Mouse (Mus musculus) splenic B cell, adult 2 months (primary cell): ENCODE results near the gene Acot7.

Experiments used
- DNase-seq: peaks from one replicate; pipeline ENCODE4 v3.0.0-alpha.2; 2011; ENCODE audit warnings: low read depth, low spot score
- H3K27me3 ChIP-seq: 2 replicates; pipeline ENCODE4 v1.6.1; 2012; ENCODE audit warnings: mild to moderate bottlenecking, low read length, moderate library complexity, mixed read lengths; ENCODE audit not compliant: control insufficient read depth, poor library complexity, insufficient read depth, severe bottlenecking
- H3K36me3 ChIP-seq: 2 replicates; pipeline ENCODE4 v1.6.1; 2012; ENCODE audit warnings: mild to moderate bottlenecking, low read length, moderate library complexity, mixed read lengths; ENCODE audit not compliant: control insufficient read depth, poor library complexity, insufficient read depth, severe bottlenecking

Gene Acot7

DNA sequence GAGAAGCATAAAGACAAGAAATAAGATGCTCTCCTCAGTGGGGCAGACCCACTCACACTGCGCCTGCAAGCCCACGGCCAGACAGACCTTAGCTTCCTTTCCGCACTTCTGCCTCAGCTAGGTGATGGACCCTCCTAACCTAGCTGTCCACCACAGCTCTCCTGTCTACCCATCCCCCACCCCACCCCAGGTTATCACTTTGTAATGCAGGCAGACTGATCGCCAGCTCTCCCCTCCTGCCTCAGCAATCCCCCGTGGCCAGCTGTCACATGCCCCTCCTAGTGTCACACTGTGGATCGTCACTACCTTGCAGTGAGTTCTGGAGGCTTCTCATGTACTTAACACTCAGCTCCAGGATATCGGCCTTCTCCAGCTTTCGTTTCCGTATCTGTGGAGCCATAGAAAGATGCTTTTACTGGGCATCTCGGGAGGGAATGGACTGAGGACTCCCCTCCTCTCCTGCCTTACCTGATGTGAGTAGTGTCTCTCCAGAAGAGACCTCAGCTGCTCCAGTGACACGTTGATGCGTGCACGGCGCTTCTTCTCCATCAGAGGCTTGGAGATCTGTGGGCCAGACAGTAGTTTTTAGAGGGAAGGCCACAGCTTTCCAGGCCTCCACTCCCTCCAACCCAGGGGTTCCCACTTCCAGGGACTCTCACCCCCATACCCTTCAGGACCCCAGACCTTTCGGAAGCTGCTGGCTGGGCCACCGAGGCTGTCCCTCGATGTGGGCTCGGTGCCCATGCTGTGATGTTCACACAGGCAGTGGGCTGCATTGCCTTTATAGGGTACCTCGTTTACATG lies 109.6 kb downstream of the Acot7 start:
- no peak for DNase-seq
- H3K27me3 ChIP-seq: no peaks in the 10 kb centered on the region
- H3K36me3 ChIP-seq: no peaks in the 10 kb centered on the region

DNA sequence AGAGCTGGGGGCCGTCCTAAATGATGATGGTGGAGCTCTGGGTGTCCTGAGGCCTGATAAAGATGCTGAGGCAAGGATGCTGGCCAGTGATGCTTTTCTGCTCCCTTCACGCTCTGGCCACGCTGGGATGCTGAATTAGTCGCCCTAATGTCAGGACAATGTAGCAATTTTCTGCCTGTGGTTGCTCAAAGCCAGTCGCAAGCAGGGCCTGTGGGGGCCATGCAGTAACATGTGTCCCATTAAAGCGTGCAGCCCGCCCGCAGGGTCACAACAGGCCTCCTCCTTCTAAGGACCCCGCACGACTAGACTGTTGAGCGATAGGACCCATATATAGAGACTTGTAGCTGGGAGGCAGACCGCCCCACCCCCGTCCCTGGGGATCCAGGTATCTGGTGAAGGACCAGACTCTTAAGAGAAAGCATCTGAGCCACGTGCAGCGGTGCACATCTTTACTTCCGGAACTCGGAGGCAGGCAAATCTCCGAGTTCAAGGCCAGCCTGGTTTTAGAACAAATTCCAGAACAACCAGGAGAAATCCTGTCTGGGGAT lies 110.5 kb downstream of the Acot7 start:
- Histone ChIP-seq H3K27me3 (no peaks in the 10 kb centered on the region), H3K36me3 (no peaks in the 10 kb centered on the region)
- DNase-seq: no peak

DNA sequence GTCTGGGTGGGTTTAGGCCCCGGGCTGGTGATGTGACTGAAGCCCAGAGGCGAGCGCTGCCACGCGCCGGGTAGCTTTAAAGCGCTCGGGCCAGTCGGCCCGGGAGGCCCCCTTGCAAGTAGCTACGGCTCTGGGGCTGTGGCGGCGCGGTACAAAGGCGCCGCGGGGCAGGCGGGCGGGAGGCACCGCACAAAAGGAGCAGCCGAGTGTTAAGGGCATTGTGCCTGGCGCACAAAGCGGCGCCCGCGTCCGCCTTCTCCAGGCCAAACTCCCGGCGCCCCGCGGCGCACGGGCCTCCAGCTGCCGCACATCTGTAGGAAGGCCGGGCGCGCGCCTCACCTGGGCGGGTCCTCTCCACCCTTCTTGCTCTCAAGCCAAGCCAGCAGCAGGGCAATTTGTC lies 112.5 kb downstream of the Acot7 start:
- no peak for DNase-seq
- Histone ChIP-seq H3K27me3 (no peaks in the 10 kb centered on the region), H3K36me3 (no peaks in the 10 kb centered on the region)

DNA sequence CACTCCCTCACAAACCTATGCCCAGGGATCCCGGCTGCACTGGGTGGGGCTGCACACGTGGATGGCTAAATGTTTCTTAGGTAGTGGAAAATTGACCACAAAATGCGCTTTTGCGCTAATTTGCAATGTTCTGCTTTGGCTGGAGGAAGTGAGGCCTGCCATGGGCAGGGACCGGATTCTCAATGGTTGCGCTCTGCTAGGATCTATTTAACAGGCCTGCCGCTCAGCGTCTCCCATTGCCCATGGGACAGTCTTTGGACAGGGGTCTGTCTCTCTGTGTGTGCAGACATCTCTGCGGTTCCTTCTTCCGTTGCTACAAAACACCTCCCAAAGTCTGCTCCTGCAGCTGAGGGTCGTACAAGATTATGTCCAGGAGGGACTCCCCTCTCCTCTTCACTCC lies 113.1 kb downstream of the Acot7 start:
- peak; percentile 41 for DNase-seq

DNA sequence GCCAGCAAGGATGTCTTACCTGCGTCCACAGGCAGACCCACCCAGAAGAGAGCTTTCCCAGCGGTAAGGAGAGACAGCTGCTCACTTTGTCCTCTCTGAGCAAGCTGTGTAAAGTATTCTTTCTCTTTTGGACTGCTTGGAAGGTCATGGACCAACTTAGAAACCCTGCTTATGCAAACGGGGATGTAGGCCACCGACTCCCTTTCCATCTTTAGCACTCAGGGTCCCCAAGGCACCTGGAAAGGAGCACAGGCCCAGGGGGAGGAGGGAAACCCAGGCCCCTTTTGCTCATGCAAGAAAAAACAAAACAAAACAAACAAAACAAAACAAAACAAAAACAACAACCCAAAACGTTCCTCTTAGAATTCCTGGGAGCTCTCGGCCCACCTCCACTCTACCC lies 113.6 kb downstream of the Acot7 start, which contains the start of gene Hes3:
Hes3 (minus strand) TSS at position 101 of the 400 bp plus-strand sequence.
- H3K36me3 ChIP-seq: no peaks in the 10 kb centered on the region
- no peaks in the 10 kb centered on the region for H3K27me3 ChIP-seq
- DNase-seq: no peak

More for the DNA sequence above, 113.1 kb downstream of the Acot7 start:
- no peaks in the 10 kb centered on the region for H3K27me3 ChIP-seq
- no peaks in the 10 kb centered on the region for H3K36me3 ChIP-seq

GRCm38 (mm10) chr4:152292102-152292765 lies 114.3 kb downstream of the Acot7 start:
- Histone ChIP-seq H3K36me3 (no peaks in the 10 kb centered on the region), H3K27me3 (no peaks in the 10 kb centered on the region)
- no peak for DNase-seq

- H3K36me3 ChIP-seq: no peaks in the 10 kb centered on the region
- no peaks in the 10 kb centered on the region for H3K27me3 ChIP-seq
- DNase-seq: no peak
Observed at GRCm38 (mm10) chr4:152294188-152294929, 116.4 kb downstream of the Acot7 start.

- H3K36me3 ChIP-seq: no peaks in the 10 kb centered on the region; the same call in 1 of the 2 replicates
- no peaks in the 10 kb centered on the region for H3K27me3 ChIP-seq
- DNase-seq: no peak
Observed at GRCm38 (mm10) chr4:152295916-152296315, 118.0 kb downstream of the Acot7 start.

GRCm38 (mm10) chr4:152296371-152296770 lies 118.4 kb downstream of the Acot7 start:
- H3K36me3 ChIP-seq: no peaks in the 10 kb centered on the region; the same call in 1 of the 2 replicates
- no peaks in the 10 kb centered on the region for H3K27me3 ChIP-seq
- DNase-seq: no peak

DNA sequence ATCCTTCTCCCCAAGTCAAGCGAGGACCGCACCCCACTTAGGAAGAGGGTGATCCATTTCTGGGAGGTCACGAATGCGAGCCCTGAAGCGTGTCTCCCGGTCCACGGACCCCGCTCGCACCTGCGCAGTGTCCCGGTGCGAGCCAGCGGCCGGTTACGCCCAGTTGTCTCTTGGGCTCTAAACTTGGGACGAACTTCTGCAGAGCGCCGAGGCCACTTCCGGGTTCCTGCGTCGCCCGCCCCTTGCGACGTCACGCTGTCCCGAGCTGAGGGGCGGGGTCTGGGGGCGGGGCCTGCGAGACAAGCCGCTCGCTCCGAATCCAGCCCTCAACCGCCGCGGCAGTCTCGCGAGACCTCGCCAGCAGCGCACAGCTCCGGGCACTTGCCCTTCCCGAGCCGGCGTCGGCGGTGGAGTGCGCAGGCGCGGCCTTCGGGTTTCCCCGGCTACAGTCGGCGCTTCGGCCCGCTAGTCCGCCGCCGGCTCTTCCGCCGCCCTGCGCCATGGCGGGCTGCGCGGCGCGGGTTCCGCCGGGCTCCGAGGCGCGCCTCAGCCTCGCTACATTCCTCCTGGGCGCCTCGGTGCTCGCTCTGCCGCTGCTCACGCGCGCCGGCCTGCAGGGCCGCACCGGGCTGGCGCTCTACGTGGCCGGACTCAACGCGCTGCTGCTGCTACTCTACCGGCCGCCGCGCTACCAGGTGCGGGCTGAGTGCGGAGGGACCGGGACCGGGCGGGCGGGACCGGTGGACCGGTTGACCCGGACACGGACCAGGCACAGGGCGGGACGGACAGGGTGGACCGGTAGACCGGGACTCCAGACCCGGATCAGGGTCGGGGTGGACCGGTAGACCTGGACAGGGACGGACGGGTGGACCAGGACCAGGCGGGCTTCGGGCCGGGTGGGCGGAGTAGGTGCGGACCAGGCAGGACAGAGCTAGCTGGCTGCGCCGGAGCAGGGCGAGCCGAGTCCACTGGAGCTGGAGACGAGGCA lies 119.2 kb downstream of the Acot7 start, which contains the start of gene Icmt:
Icmt (plus strand) TSS at position 354 of the 988 bp plus-strand sequence.
- Histone ChIP-seq H3K27me3 (no peaks in the 10 kb centered on the region), H3K36me3 (no peaks in the 10 kb centered on the region; the same call in 1 of the 2 replicates)
- DNase-seq: peak; percentile 100

- peaks cover 7% of the 10 kb centered on the region for H3K36me3 ChIP-seq
- H3K27me3 ChIP-seq: no peaks in the 10 kb centered on the region
- no peak for DNase-seq
Observed at GRCm38 (mm10) chr4:152298836-152299235, 120.9 kb downstream of the Acot7 start.

- Histone ChIP-seq H3K36me3 (peaks cover 10% of the 10 kb centered on the region), H3K27me3 (no peaks in the 10 kb centered on the region)
- no peak for DNase-seq
Observed at GRCm38 (mm10) chr4:152300375-152300774, 122.4 kb downstream of the Acot7 start.

DNA sequence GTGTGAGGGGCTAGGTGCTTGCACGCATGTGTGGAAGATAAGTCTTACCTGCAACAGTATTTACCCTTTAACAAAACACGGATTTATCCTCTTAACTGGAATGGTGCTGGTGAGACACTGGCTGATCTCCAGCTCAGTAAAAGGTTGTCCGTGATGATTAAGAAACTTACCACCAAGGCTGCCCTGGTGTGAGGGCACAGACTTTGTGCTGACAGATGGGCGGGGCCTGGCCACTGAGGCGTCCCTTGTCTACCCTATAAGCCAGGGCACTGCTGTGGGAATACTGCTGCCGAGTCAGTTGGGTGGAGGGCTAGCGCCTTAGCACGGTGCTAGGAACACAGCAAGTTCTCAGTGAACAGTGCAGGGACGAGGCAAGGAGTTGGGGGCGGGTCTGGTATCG lies 124.1 kb downstream of the Acot7 start:
- Histone ChIP-seq H3K27me3 (no peaks in the 10 kb centered on the region), H3K36me3 (peaks cover 10% of the 10 kb centered on the region)
- DNase-seq: no peak

GRCm38 (mm10) chr4:152303172-152303571 lies 125.2 kb downstream of the Acot7 start:
- DNase-seq: no peak
- Histone ChIP-seq H3K27me3 (no peaks in the 10 kb centered on the region), H3K36me3 (peaks cover 10% of the 10 kb centered on the region)
